Mouse (Mus musculus) fat pad, adult 2 months (tissue): ENCODE data around the gene Ctf2.

Experiments
- DNase-seq: peaks from one replicate; pipeline ENCODE4 v3.0.0-alpha.2; 2011; ENCODE audit warnings: low read depth, low spot score; ENCODE audit errors: extremely low read depth

Ctf2 gene

GRCm38 (mm10) chr7:127686740-127687449, 45.1 kb downstream of the Ctf2 start:
- DNase-seq, result no peak

- no peak for DNase-seq
Measured at GRCm38 (mm10) chr7:127685304-127686018, 46.5 kb downstream of the Ctf2 start.

GRCm38 (mm10) chr7:127681888-127682553, 49.9 kb downstream of the Ctf2 start:
- DNase-seq, result no peak

- no peak for DNase-seq
Measured at GRCm38 (mm10) chr7:127680541-127680940, 51.4 kb downstream of the Ctf2 start.

GRCm38 (mm10) chr7:127678811-127679210, 53.2 kb downstream of the Ctf2 start:
- DNase-seq, result no peak

- peak; percentile 50 for DNase-seq
Measured at GRCm38 (mm10) chr7:127677609-127678008, 54.4 kb downstream of the Ctf2 start.

GRCm38 (mm10) chr7:127677077-127677476, 54.9 kb downstream of the Ctf2 start:
- DNase-seq, result no peak

- peak; percentile 59 for DNase-seq
Measured at GRCm38 (mm10) chr7:127675391-127675811, 56.6 kb downstream of the Ctf2 start.

GRCm38 (mm10) chr7:127674977-127675376, 57.0 kb downstream of the Ctf2 start:
- no peak for DNase-seq

GRCm38 (mm10) chr7:127672776-127673175, 59.2 kb downstream of the Ctf2 start:
- DNase-seq, result no peak

GRCm38 (mm10) chr7:127671880-127672774, 59.8 kb downstream of the Ctf2 start:
- DNase-seq, result no peak
